Mouse (Mus musculus): ENCODE data around the gene Epb41l3. TPM values are rescaled to one million over a fixed set of nuclear protein-coding genes. Genes with fewer than 3 reads are reported as not detected.

Gene Epb41l3
- polyA plus RNA-seq, 1 experiment from 2014 or later = 16.6 TPM

- WGBS = 78% methylated on average over 11 of the region's 11 CpGs
- Histone ChIP-seq H3K4me2 (replicated peaks; ENCODE audit: low read depth) (no peak overlapping the region), H3K27ac (replicated peaks) (no peak overlapping the region), H3K9ac (ENCODE audit: low read length) (no peak overlapping the region), H3K9me3 (ENCODE audit: control insufficient read depth, low read length) (no peaks in the 10 kb centered on the region), H3K4me1 (replicated peaks; ENCODE audit: control insufficient read depth, insufficient read depth) (no peaks in the 10 kb centered on the region), H3K4me3 (ENCODE audit: low read depth, low read length) (no peak overlapping the region), H3K27me3 (ENCODE audit: control insufficient read depth, insufficient read depth, low read length) (no peaks in the 10 kb centered on the region), H3K36me3 (ENCODE audit: control insufficient read depth, insufficient read depth, low read length) (no peaks in the 10 kb centered on the region)
- TF ChIP-seq CTCF (IDR thresholded peaks at IDR 0.05; ENCODE audit: low read depth) = no peak
- TF ChIP-seq EP300 (optimal IDR thresholded peaks at IDR 0.05) = no peak
- no peak for DNase-seq (ENCODE audit: low spot score)
- no peak for ATAC-seq (ENCODE audit: low FRiP score, low TSS enrichment)
These were observed 228.2 kb downstream of the Epb41l3 start for GRCm38 (mm10) chr17:69303579-69304274.

DNA sequence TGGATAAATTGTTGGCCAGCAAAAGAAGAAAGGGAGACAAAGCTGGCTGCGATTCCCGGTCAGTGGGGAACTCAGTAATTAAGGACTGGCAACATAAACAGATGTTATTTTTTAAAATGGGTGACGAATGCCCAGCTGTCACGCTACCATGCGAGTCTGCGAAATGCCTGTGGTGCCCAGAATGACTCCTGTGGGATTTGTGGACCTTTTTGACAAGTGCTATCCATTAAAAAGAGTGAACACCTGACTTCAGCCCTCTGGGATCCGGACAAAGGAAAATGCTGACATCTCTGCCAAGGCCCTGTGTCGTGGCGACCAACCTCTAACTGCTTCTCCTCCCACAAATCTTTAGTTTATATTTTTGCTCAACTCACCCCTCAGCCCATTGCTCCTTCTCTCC, 232.2 kb downstream of the Epb41l3 start:
- H3K4me1 ChIP-seq (replicated peaks; ENCODE audit: control insufficient read depth, insufficient read depth) = no peaks in the 10 kb centered on the region
- H3K9ac ChIP-seq (ENCODE audit: low read length) = no peak overlapping the region
- 57% methylated on average over 9 of the region's 9 CpGs for WGBS
- no peaks in the 10 kb centered on the region for H3K9me3 ChIP-seq (ENCODE audit: control insufficient read depth, low read length)
- TF ChIP-seq CTCF (IDR thresholded peaks at IDR 0.05; ENCODE audit: low read depth) (no peak), EP300 (optimal IDR thresholded peaks at IDR 0.05) (no peak)
- no peak overlapping the region for H3K4me3 ChIP-seq (ENCODE audit: low read depth, low read length)
- no peak for ATAC-seq (ENCODE audit: low FRiP score, low TSS enrichment)
- DNase-seq (ENCODE audit: low spot score) = no peak
- H3K36me3 ChIP-seq (ENCODE audit: control insufficient read depth, insufficient read depth, low read length) = no peaks in the 10 kb centered on the region
- no peaks in the 10 kb centered on the region for H3K27me3 ChIP-seq (ENCODE audit: control insufficient read depth, insufficient read depth, low read length)
- no peak overlapping the region for H3K27ac ChIP-seq (replicated peaks)
- no peak overlapping the region for H3K4me2 ChIP-seq (replicated peaks; ENCODE audit: low read depth)

- Histone ChIP-seq H3K4me1 (replicated peaks; ENCODE audit: control insufficient read depth, insufficient read depth) (no peaks in the 10 kb centered on the region), H3K4me2 (replicated peaks; ENCODE audit: low read depth) (no peak overlapping the region), H3K9me3 (ENCODE audit: control insufficient read depth, low read length) (no peaks in the 10 kb centered on the region), H3K27ac (replicated peaks) (no peak overlapping the region), H3K9ac (ENCODE audit: low read length) (no peak overlapping the region), H3K27me3 (ENCODE audit: control insufficient read depth, insufficient read depth, low read length) (no peaks in the 10 kb centered on the region), H3K36me3 (ENCODE audit: control insufficient read depth, insufficient read depth, low read length) (no peaks in the 10 kb centered on the region), H3K4me3 (ENCODE audit: low read depth, low read length) (no peak overlapping the region)
- DNase-seq (ENCODE audit: low spot score) = no peak
- no peak for ATAC-seq (ENCODE audit: low FRiP score, low TSS enrichment)
- WGBS = 81% methylated on average over 4 of the region's 4 CpGs
- TF ChIP-seq EP300 (optimal IDR thresholded peaks at IDR 0.05) (no peak), CTCF (IDR thresholded peaks at IDR 0.05; ENCODE audit: low read depth) (no peak)
These were observed 234.4 kb downstream of the Epb41l3 start for GRCm38 (mm10) chr17:69309872-69310271.

- no peak overlapping the region for H3K4me3 ChIP-seq (ENCODE audit: low read depth, low read length)
These were observed 245.0 kb downstream of the Epb41l3 start for GRCm38 (mm10) chr17:69320496-69320895.

GRCm38 (mm10) chr17:69322721-69323120, 247.2 kb downstream of the Epb41l3 start:
- TF ChIP-seq CTCF (IDR thresholded peaks at IDR 0.05; ENCODE audit: low read depth) (no peak), EP300 (optimal IDR thresholded peaks at IDR 0.05) (no peak)
- DNase-seq (ENCODE audit: low spot score) = no peak
- Histone ChIP-seq H3K27me3 (ENCODE audit: control insufficient read depth, insufficient read depth, low read length) (no peaks in the 10 kb centered on the region), H3K36me3 (ENCODE audit: control insufficient read depth, insufficient read depth, low read length) (no peaks in the 10 kb centered on the region), H3K4me1 (replicated peaks; ENCODE audit: control insufficient read depth, insufficient read depth) (no peaks in the 10 kb centered on the region), H3K9me3 (ENCODE audit: control insufficient read depth, low read length) (no peaks in the 10 kb centered on the region), H3K4me3 (ENCODE audit: low read depth, low read length) (no peak overlapping the region), H3K4me2 (replicated peaks; ENCODE audit: low read depth) (no peak overlapping the region), H3K27ac (replicated peaks) (no peak overlapping the region), H3K9ac (ENCODE audit: low read length) (no peak overlapping the region)
- no peak for ATAC-seq (ENCODE audit: low FRiP score, low TSS enrichment)
- 86% methylated on average over 2 of the region's 2 CpGs for WGBS

More at GRCm38 (mm10) chr17:69320496-69320895, 245.0 kb downstream of the Epb41l3 start:
- no peak for ATAC-seq (ENCODE audit: low FRiP score, low TSS enrichment)
- Histone ChIP-seq H3K9ac (ENCODE audit: low read length) (no peak overlapping the region), H3K27me3 (ENCODE audit: control insufficient read depth, insufficient read depth, low read length) (no peaks in the 10 kb centered on the region), H3K4me2 (replicated peaks; ENCODE audit: low read depth) (no peak overlapping the region), H3K9me3 (ENCODE audit: control insufficient read depth, low read length) (no peaks in the 10 kb centered on the region), H3K36me3 (ENCODE audit: control insufficient read depth, insufficient read depth, low read length) (no peaks in the 10 kb centered on the region), H3K4me1 (replicated peaks; ENCODE audit: control insufficient read depth, insufficient read depth) (no peaks in the 10 kb centered on the region), H3K27ac (replicated peaks) (no peak overlapping the region)
- WGBS = 87% methylated on average over 10 of the region's 10 CpGs
- no peak for DNase-seq (ENCODE audit: low spot score)
- no peak for TF ChIP-seq CTCF (IDR thresholded peaks at IDR 0.05; ENCODE audit: low read depth)
- no peak for TF ChIP-seq EP300 (optimal IDR thresholded peaks at IDR 0.05)

Other genes with a start within 250 kb of the Epb41l3 start
- gene Tmem200c, start 249.1 kb upstream of the Epb41l3 start, polyA plus RNA-seq (2015; fragmentation: Nextera tagmentation; extraction: Ambion mirVana) = 0.15 and 0.16 TPM in 2 replicates

All from stomach, postnatal 0 days (tissue).